ENCODE assay signal across 10 mouse cellular contexts in the genomic region with DNA sequence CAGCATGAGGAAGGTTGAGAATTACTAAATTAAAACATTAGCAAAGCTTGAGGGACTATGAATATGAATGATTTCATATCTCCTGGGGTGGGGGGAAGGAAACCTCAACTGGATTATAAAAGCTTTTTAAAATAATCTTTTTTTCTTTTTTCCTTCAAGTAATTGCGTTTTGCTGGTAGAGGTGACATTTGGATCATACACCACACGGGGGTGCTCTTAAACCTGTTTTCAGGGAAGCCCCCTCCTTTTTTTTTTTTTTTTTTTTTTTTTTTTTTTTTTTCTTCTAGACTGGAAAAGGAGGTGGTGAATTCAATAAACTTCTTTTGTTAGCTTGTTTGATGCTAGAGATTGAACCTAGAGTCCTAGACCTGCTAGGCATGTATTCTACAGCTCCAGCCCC. TPM values are rescaled to one million over a fixed set of nuclear protein-coding genes. Genes with fewer than 3 reads are reported as not detected.
A peak's percentile ranks its signal among the peaks of the same experiment; 100 is the strongest.
DNase-seq lines count a peak whose midpoint lies in the region; ATAC-seq and TF ChIP-seq lines count a peak whose summit lies in the region.
"Had no signal": no experiment of that assay in that cellular context is flagged by ENCODE, and none has a peak within 500 bp of the region (broad histone marks: within the 10 kb centered on the region; RNA-seq: fewer than 3 reads in every experiment).

No protein-coding gene starts in this region.

- no peak for ATAC-seq in kidney, embryonic 15.5 days (replicated peaks; ENCODE audit: low FRiP score)
- ATAC-seq in embryonic facial prominence, embryonic 11.5 days (replicated peaks; ENCODE audit: insufficient number of reproducible peaks, low FRiP score, low TSS enrichment, low read depth), result no peak
- ATAC-seq in heart, embryonic 11.5 days (replicated peaks; ENCODE audit: insufficient number of reproducible peaks, low FRiP score, low TSS enrichment), result no peak

- no peak for TF ChIP-seq EP300 in CH12.LX (IDR thresholded peaks at IDR 0.05; ENCODE audit: low read length)

- peak in 1 of 2 experiments; percentile 67; a peak in 2 of 4 replicates for TF ChIP-seq CTCF in CH12.LX (conservative IDR thresholded peaks at IDR 0.05 in 1 of 2, IDR thresholded peaks at IDR 0.05 in 1 of 2; ENCODE audit: low read depth in 2 of 2, low read length in 2 of 2)

- H3K4me2 ChIP-seq in kidney, embryonic 15.5 days, result no peak overlapping the region
- H3K4me2 ChIP-seq in CH12.LX (ENCODE audit: insufficient read depth, low read depth, poor library complexity, severe bottlenecking), result no peak overlapping the region
- no peak overlapping the region for H3K4me2 ChIP-seq in embryonic facial prominence, embryonic 11.5 days (ENCODE audit: low read depth, low read length)
- H3K4me2 ChIP-seq in heart, embryonic 11.5 days, result no peak overlapping the region
- H3K4me2 ChIP-seq: heart, embryonic 15.5 days had no signal

- H3K27me3 ChIP-seq in kidney, embryonic 15.5 days, result no peaks in the 10 kb centered on the region
- no peaks in the 10 kb centered on the region for H3K27me3 ChIP-seq in CH12.LX (replicated peaks)
- no peaks in the 10 kb centered on the region for H3K27me3 ChIP-seq in embryonic facial prominence, embryonic 11.5 days (ENCODE audit: control insufficient read depth, insufficient read depth, low read length)
- no peaks in the 10 kb centered on the region for H3K27me3 ChIP-seq in heart, embryonic 11.5 days (ENCODE audit: control insufficient read depth, insufficient read depth, low read length)
- H3K27me3 ChIP-seq: heart, embryonic 15.5 days had no signal

- H3K36me3 ChIP-seq in kidney, embryonic 15.5 days, result peaks cover 35% of the 10 kb centered on the region
- H3K36me3 ChIP-seq in CH12.LX (replicated peaks in 1 of 2; ENCODE audit: control insufficient read depth in 1 of 2, insufficient read depth in 1 of 2, low read length in 1 of 2), result peaks cover 37 to 79% of the 10 kb centered on the region in 2 experiments
- H3K36me3 ChIP-seq in embryonic facial prominence, embryonic 11.5 days (replicated peaks; ENCODE audit: control insufficient read depth, insufficient read depth, low read depth, low read length), result no peaks in the 10 kb centered on the region
- H3K36me3 ChIP-seq in heart, embryonic 11.5 days (ENCODE audit: control insufficient read depth, insufficient read depth, low read length), result peaks cover 8% of the 10 kb centered on the region

- dilution Hi-C loops in CH12.LX (cut with MboI; ENCODE audit: extremely low pct_ligation_motif_present, extremely low pct_unique_long_range_greater_than_20kb, low sequenced_read_pairs), result no loop called here

- H3K9me3 ChIP-seq in kidney, embryonic 15.5 days (replicated peaks), result no peaks in the 10 kb centered on the region
- H3K9me3 ChIP-seq in CH12.LX (replicated peaks; ENCODE audit: low read length), result no peaks in the 10 kb centered on the region
- H3K9me3 ChIP-seq in embryonic facial prominence, embryonic 11.5 days (replicated peaks; ENCODE audit: control insufficient read depth, low read length), result no peaks in the 10 kb centered on the region
- H3K9me3 ChIP-seq in heart, embryonic 11.5 days (replicated peaks; ENCODE audit: control insufficient read depth, low read length), result no peaks in the 10 kb centered on the region
- H3K9me3 ChIP-seq: heart, embryonic 15.5 days had no signal

- TF ChIP-seq POLR2A in CH12.LX (IDR thresholded peaks at IDR 0.05; ENCODE audit: low read depth, low read length), result no peak

- in situ Hi-C loops in CH12.LX (cut with MboI; ENCODE audit: low pct_ligation_motif_present, low pct_unique_long_range_greater_than_20kb, low sequenced_read_pairs), result no loop called here

- H3K4me3 ChIP-seq in kidney, embryonic 15.5 days (replicated peaks), result no peak overlapping the region
- no peak overlapping the region for H3K4me3 ChIP-seq in CH12.LX (replicated peaks in 1 of 3; ENCODE audit: low read depth in 2 of 3, low read length in 2 of 3, poor library complexity in 1 of 3)
- no peak overlapping the region for H3K4me3 ChIP-seq in embryonic facial prominence, embryonic 11.5 days (ENCODE audit: low read depth, low read length)
- no peak overlapping the region for H3K4me3 ChIP-seq in heart, embryonic 11.5 days (ENCODE audit: low read depth, low read length)
- H3K4me3 ChIP-seq: heart, embryonic 15.5 days had no signal

- no peaks in the 10 kb centered on the region for H3K4me1 ChIP-seq in kidney, embryonic 15.5 days
- 0 out of 4 replicates have a peak, but pooled peaks cover 0 to 2% of the 10 kb centered on the region in 2 experiments for H3K4me1 ChIP-seq in CH12.LX (ENCODE audit: control insufficient read depth in 1 of 2, insufficient read depth in 2 of 2)
- H3K4me1 ChIP-seq in embryonic facial prominence, embryonic 11.5 days (ENCODE audit: control insufficient read depth, insufficient read depth, low read length), result no peaks in the 10 kb centered on the region
- H3K4me1 ChIP-seq in heart, embryonic 11.5 days (ENCODE audit: control insufficient read depth, insufficient read depth, low read length), result peaks cover 12% of the 10 kb centered on the region

- DNase-seq in kidney, postnatal 10 days, result peak; percentile 55
- peak; percentile 75 for DNase-seq in 3T3-L1 (ENCODE audit: low read depth, low spot score)
- DNase-seq in CH12.LX (ENCODE audit: extremely low read depth), result peak; percentile 56
- DNase-seq in embryonic facial prominence, embryonic 11.5 days (ENCODE audit: low spot score), result peak; percentile 77
- no peak for DNase-seq in urinary bladder, postnatal 14 days (ENCODE audit: low spot score)
- DNase-seq in urinary bladder, adult 18-20 months (ENCODE audit: low spot score in 2 of 2), result no peak

- no peak overlapping the region for H3K9ac ChIP-seq in kidney, embryonic 15.5 days
- no peak overlapping the region for H3K9ac ChIP-seq in CH12.LX (ENCODE audit: insufficient read depth, low read depth)
- no peak overlapping the region for H3K9ac ChIP-seq in embryonic facial prominence, embryonic 11.5 days (replicated peaks; ENCODE audit: low read length)
- H3K9ac ChIP-seq in heart, embryonic 11.5 days (ENCODE audit: low read depth, low read length), result no peak overlapping the region
- H3K9ac ChIP-seq: heart, embryonic 15.5 days; liver, embryonic 14.5 days had no signal

- 4% methylated on average over 2 of the region's 2 CpGs for WGBS in kidney, embryonic 15.5 days
- WGBS in embryonic facial prominence, embryonic 11.5 days, result 12% methylated on average over 2 of the region's 2 CpGs
- WGBS in heart, embryonic 11.5 days (ENCODE audit: insufficient replicate concordance), result 14% methylated on average over 2 of the region's 2 CpGs

- H3K27ac ChIP-seq in kidney, embryonic 15.5 days, result no peak overlapping the region
- H3K27ac ChIP-seq in CH12.LX (ENCODE audit: insufficient read depth, low read depth), result no peak overlapping the region
- H3K27ac ChIP-seq in embryonic facial prominence, embryonic 11.5 days (replicated peaks; ENCODE audit: low read depth, low read length), result no peak overlapping the region
- H3K27ac ChIP-seq in heart, embryonic 11.5 days (ENCODE audit: low read depth, low read length), result no peak overlapping the region
- H3K27ac ChIP-seq: heart, embryonic 15.5 days; liver, embryonic 14.5 days had no signal

- peak; percentile 61 for TF ChIP-seq RAD21 in CH12.LX (IDR thresholded peaks at IDR 0.05; ENCODE audit: low read depth, low read length)

- no peaks in the 10 kb centered on the region for H3K79me2 ChIP-seq in CH12.LX (replicated peaks; ENCODE audit: control insufficient read depth, extremely low read depth, insufficient read depth, poor library complexity, severe bottlenecking)

TF ChIP-seq in CH12.LX, 34 proteins besides CTCF, POLR2A, EP300 and RAD21:
- TF ChIP-seq MAZ (IDR thresholded peaks at IDR 0.05; ENCODE audit: low read depth, low read length) (peak; percentile 96), HCFC1 (IDR thresholded peaks at IDR 0.05; ENCODE audit: low read depth, low read length) (no peak), SMC3 (IDR thresholded peaks at IDR 0.05; ENCODE audit: low read depth, low read length) (peak; percentile 33; the same call in 1 of the 2 replicates), ZNF384 (IDR thresholded peaks at IDR 0.05; ENCODE audit: low read depth, low read length) (peak; percentile 100)

RNA-seq across cellular contexts. Expression of a gene that starts 9.3 kb away (rescaled TPM):
- polyA plus RNA-seq in kidney, embryonic 15.5 days (2015; fragmentation: Nextera tagmentation; extraction: Ambion mirVana), result 51.1 and 52.4 TPM in 2 replicates
- 33.5 and 35.2 TPM in 2 replicates for total RNA-seq in CH12.LX (2012; rRNA removed)
- 31.8 and 39.2 TPM in 2 replicates for total RNA-seq in CH12.LX (2014; rRNA removed)
- 57.9 and 61.3 TPM in 2 replicates for polyA plus RNA-seq in CH12.LX (2012; ENCODE audit: insufficient read length, low read depth)
- polyA plus RNA-seq in embryonic facial prominence, embryonic 11.5 days (2014; fragmentation: Nextera tagmentation; extraction: Ambion mirVana), result 55.2 and 60.9 TPM in 2 replicates
- 59.2 and 60.9 TPM in 2 replicates for polyA plus RNA-seq in heart, embryonic 11.5 days (2014; fragmentation: Nextera tagmentation; extraction: Ambion mirVana)

RNA-seq across cellular contexts. Expression of a gene that starts 9.8 kb away (rescaled TPM):
- 1.2 and 1.5 TPM in 2 replicates for polyA plus RNA-seq in kidney, embryonic 15.5 days (2015; fragmentation: Nextera tagmentation; extraction: Ambion mirVana)
- total RNA-seq in CH12.LX (2012; rRNA removed) (not detected in 2 replicates), CH12.LX (2014; rRNA removed) (not detected in 2 replicates)
- polyA plus RNA-seq in CH12.LX (2012; ENCODE audit: insufficient read length, low read depth), result 0.20 TPM in 1 of 2 replicates, not detected in the other
- polyA plus RNA-seq in embryonic facial prominence, embryonic 11.5 days (2014; fragmentation: Nextera tagmentation; extraction: Ambion mirVana), result 0.33 TPM in 1 of 2 replicates, not detected in the other
- 0.57 TPM in 1 of 2 replicates, not detected in the other for polyA plus RNA-seq in heart, embryonic 11.5 days (2014; fragmentation: Nextera tagmentation; extraction: Ambion mirVana)

RNA-seq across cellular contexts. Expression of a gene that starts 53.3 kb away (rescaled TPM):
- polyA plus RNA-seq in kidney, embryonic 15.5 days (2015; fragmentation: Nextera tagmentation; extraction: Ambion mirVana), result 2.0 and 2.6 TPM in 2 replicates
- total RNA-seq in CH12.LX (2012; rRNA removed), result not detected in 2 replicates
- total RNA-seq in CH12.LX (2014; rRNA removed), result not detected in 2 replicates
- polyA plus RNA-seq in CH12.LX (2012; ENCODE audit: insufficient read length, low read depth), result not detected in 2 replicates
- polyA plus RNA-seq in embryonic facial prominence, embryonic 11.5 days (2014; fragmentation: Nextera tagmentation; extraction: Ambion mirVana), result 0.64 and 0.70 TPM in 2 replicates
- 0.24 TPM in 2 replicates for polyA plus RNA-seq in heart, embryonic 11.5 days (2014; fragmentation: Nextera tagmentation; extraction: Ambion mirVana)

Comparison
In these comparisons a context has a peak if more than half of its experiments do, and no peak if none do; other contexts are left out.
1. DNase-seq: peak in kidney, postnatal 10 days (single experiment), 3T3-L1 (single experiment), CH12.LX (single experiment) and embryonic facial prominence, embryonic 11.5 days (single experiment); none in urinary bladder, postnatal 14 days (single experiment) and urinary bladder, adult 18-20 months (0 of 2).